Mouse (Mus musculus): ENCODE data around the gene Gnl2.

GRCm38 (mm10) chr4:124990325-124990724 lies 26.1 kb upstream of the Gnl2 start:
- TF ChIP-seq CTCF (IDR thresholded peaks at IDR 0.05; ENCODE audit: extremely low read depth, insufficient read length, insufficient replicate concordance, low read depth, low read length) (no peak), POLR2A (IDR thresholded peaks at IDR 0.05; ENCODE audit: low read depth, low read length) (no peak)

All from small intestine, adult 2 months (tissue).